Mouse (Mus musculus): Measurements from ENCODE around the gene Gja8. TPM values are rescaled to one million over a fixed set of nuclear protein-coding genes. Genes with fewer than 3 reads are reported as not detected.

Gene Gja8
- 0.04 and 0.07 TPM in 2 replicates for polyA plus RNA-seq (2015; fragmentation: Nextera tagmentation; extraction: Ambion mirVana)

GRCm38 (mm10) chr3:96925920-96926319, at the start of gene Gja8:
TSS of gene Gja8 (minus strand) at chr3:96926020.
- H3K27ac ChIP-seq = no peak within 1 kb of the TSS

GRCm38 (mm10) chr3:96974467-96974866, 48.6 kb upstream of the Gja8 start:
- no peaks in the 10 kb centered on the region for H3K27me3 ChIP-seq (ENCODE audit: insufficient read depth, low read length)
- no peak overlapping the region for H3K9ac ChIP-seq (ENCODE audit: low read depth, low read length)
- ATAC-seq (replicated peaks; ENCODE audit: low FRiP score, low read depth) (no peak), DNase-seq (ENCODE audit: low spot score) (no peak)
- H3K4me3 ChIP-seq (replicated peaks; ENCODE audit: low read depth, low read length) = no peak overlapping the region
- H3K27ac ChIP-seq = no peak overlapping the region
- no peaks in the 10 kb centered on the region for H3K4me1 ChIP-seq (replicated peaks; ENCODE audit: insufficient read depth, low read length)
- 63% methylated on average over 7 of the region's 7 CpGs for WGBS
- H3K9me3 ChIP-seq (replicated peaks; ENCODE audit: low read length) = no peaks in the 10 kb centered on the region
- H3K4me2 ChIP-seq (ENCODE audit: low read length) = no peak overlapping the region
- no peaks in the 10 kb centered on the region for H3K36me3 ChIP-seq (ENCODE audit: insufficient read depth, low read length)
- TF ChIP-seq CTCF (IDR thresholded peaks at IDR 0.05; ENCODE audit: low read depth) = no peak

More at GRCm38 (mm10) chr3:96925920-96926319, at the start of gene Gja8:
- H3K9me3 ChIP-seq (replicated peaks; ENCODE audit: low read length) = no peaks in the 10 kb centered on the region
- WGBS = 46% methylated on average over 6 of the region's 6 CpGs
- no peak for TF ChIP-seq CTCF (IDR thresholded peaks at IDR 0.05; ENCODE audit: low read depth)
- no peaks in the 10 kb centered on the region for H3K27me3 ChIP-seq (ENCODE audit: insufficient read depth, low read length)
- ATAC-seq (replicated peaks; ENCODE audit: low FRiP score, low read depth) (no peak), DNase-seq (ENCODE audit: low spot score) (no peak)
- H3K36me3 ChIP-seq (ENCODE audit: insufficient read depth, low read length) = no peaks in the 10 kb centered on the region
- no peak within 1 kb of the TSS for H3K9ac ChIP-seq (ENCODE audit: low read depth, low read length)
- peaks cover 2% of the 10 kb centered on the region; the same call in 1 of the 2 replicates for H3K4me1 ChIP-seq (replicated peaks; ENCODE audit: insufficient read depth, low read length)
- H3K4me3 ChIP-seq (replicated peaks; ENCODE audit: low read depth, low read length) = no peak within 1 kb of the TSS
- no peak within 1 kb of the TSS for H3K4me2 ChIP-seq (ENCODE audit: low read length)

- no peak overlapping the region for H3K4me2 ChIP-seq (ENCODE audit: low read length)
- no peak overlapping the region for H3K4me3 ChIP-seq (replicated peaks; ENCODE audit: low read depth, low read length)
- H3K27ac ChIP-seq = no peak overlapping the region
- H3K27me3 ChIP-seq (ENCODE audit: insufficient read depth, low read length) = no peaks in the 10 kb centered on the region
- no peaks in the 10 kb centered on the region for H3K9me3 ChIP-seq (replicated peaks; ENCODE audit: low read length)
- H3K9ac ChIP-seq (ENCODE audit: low read depth, low read length) = no peak overlapping the region
- DNase-seq (ENCODE audit: low spot score) (no peak), ATAC-seq (replicated peaks; ENCODE audit: low FRiP score, low read depth) (no peak)
- no peaks in the 10 kb centered on the region for H3K4me1 ChIP-seq (replicated peaks; ENCODE audit: insufficient read depth, low read length)
- TF ChIP-seq CTCF (IDR thresholded peaks at IDR 0.05; ENCODE audit: low read depth) = no peak
- no peaks in the 10 kb centered on the region for H3K36me3 ChIP-seq (ENCODE audit: insufficient read depth, low read length)
- WGBS = 41% methylated on average over 7 of the region's 7 CpGs
These were observed 45.2 kb upstream of the Gja8 start for GRCm38 (mm10) chr3:96970986-96971385.

GRCm38 (mm10) chr3:96963088-96964034, 37.5 kb upstream of the Gja8 start:
- Histone ChIP-seq H3K27ac (no peak overlapping the region), H3K36me3 (ENCODE audit: insufficient read depth, low read length) (no peaks in the 10 kb centered on the region), H3K4me2 (ENCODE audit: low read length) (no peak overlapping the region), H3K4me1 (replicated peaks; ENCODE audit: insufficient read depth, low read length) (no peaks in the 10 kb centered on the region), H3K9ac (ENCODE audit: low read depth, low read length) (no peak overlapping the region), H3K9me3 (replicated peaks; ENCODE audit: low read length) (no peaks in the 10 kb centered on the region), H3K27me3 (ENCODE audit: insufficient read depth, low read length) (no peaks in the 10 kb centered on the region), H3K4me3 (replicated peaks; ENCODE audit: low read depth, low read length) (no peak overlapping the region)
- whole genome bisulfite sequencing = 63% methylated on average over 12 of the region's 12 CpGs
- DNase-seq (ENCODE audit: low spot score) (no peak), ATAC-seq (replicated peaks; ENCODE audit: low FRiP score, low read depth) (no peak)
- no peak for TF ChIP-seq CTCF (IDR thresholded peaks at IDR 0.05; ENCODE audit: low read depth)

GRCm38 (mm10) chr3:96960597-96960996, 34.8 kb upstream of the Gja8 start:
- H3K36me3 ChIP-seq (ENCODE audit: insufficient read depth, low read length) = no peaks in the 10 kb centered on the region
- no peaks in the 10 kb centered on the region for H3K4me1 ChIP-seq (replicated peaks; ENCODE audit: insufficient read depth, low read length)
- no peaks in the 10 kb centered on the region for H3K27me3 ChIP-seq (ENCODE audit: insufficient read depth, low read length)
- 35% methylated on average over 8 of the region's 8 CpGs for WGBS
- H3K27ac ChIP-seq = no peak overlapping the region
- H3K9ac ChIP-seq (ENCODE audit: low read depth, low read length) = no peak overlapping the region
- no peaks in the 10 kb centered on the region for H3K9me3 ChIP-seq (replicated peaks; ENCODE audit: low read length)
- H3K4me3 ChIP-seq (replicated peaks; ENCODE audit: low read depth, low read length) = no peak overlapping the region
- DNase-seq (ENCODE audit: low spot score) (no peak), ATAC-seq (replicated peaks; ENCODE audit: low FRiP score, low read depth) (no peak)
- H3K4me2 ChIP-seq (ENCODE audit: low read length) = no peak overlapping the region
- no peak for TF ChIP-seq CTCF (IDR thresholded peaks at IDR 0.05; ENCODE audit: low read depth)

GRCm38 (mm10) chr3:96953489-96954233, 27.8 kb upstream of the Gja8 start:
- H3K27ac ChIP-seq = no peak overlapping the region
- H3K9me3 ChIP-seq (replicated peaks; ENCODE audit: low read length) = no peaks in the 10 kb centered on the region
- no peak overlapping the region for H3K9ac ChIP-seq (ENCODE audit: low read depth, low read length)
- H3K4me1 ChIP-seq (replicated peaks; ENCODE audit: insufficient read depth, low read length) = no peaks in the 10 kb centered on the region
- H3K4me2 ChIP-seq (ENCODE audit: low read length) = peak overlapping the region; percentile 4; the same call in 1 of the 2 replicates
- WGBS = 34% methylated on average over 14 of the region's 14 CpGs
- no peaks in the 10 kb centered on the region for H3K27me3 ChIP-seq (ENCODE audit: insufficient read depth, low read length)
- no peak overlapping the region for H3K4me3 ChIP-seq (replicated peaks; ENCODE audit: low read depth, low read length)
- H3K36me3 ChIP-seq (ENCODE audit: insufficient read depth, low read length) = no peaks in the 10 kb centered on the region
- peak; percentile 44 for DNase-seq (ENCODE audit: low spot score)
- ATAC-seq (replicated peaks; ENCODE audit: low FRiP score, low read depth) = 0 out of 2 replicates have a peak, but pooled peaks have one; percentile 25
- TF ChIP-seq CTCF (IDR thresholded peaks at IDR 0.05; ENCODE audit: low read depth) = no peak
